Mouse (Mus musculus): ENCODE data around the gene Tmem176a. TPM values are rescaled to one million over a fixed set of nuclear protein-coding genes. Genes with fewer than 3 reads are reported as not detected.
A peak's percentile ranks its signal among the peaks of the same experiment; 100 is the strongest.

The Tmem176a gene
- polyA plus RNA-seq, 1 experiment from 2014 or later, result 21.2 TPM

- H3K36me3 ChIP-seq, result no peaks in the 10 kb centered on the region
- no peaks in the 10 kb centered on the region for H3K9me3 ChIP-seq
- H3K4me1 ChIP-seq, result 0 out of 2 replicates have a peak, but pooled peaks cover 7% of the 10 kb centered on the region
- 2% methylated on average over 29 of the region's 29 CpGs for WGBS
- no peaks in the 10 kb centered on the region for H3K27me3 ChIP-seq (replicated peaks)
- H3K9ac ChIP-seq, result peak overlapping the region; percentile 35; the same call in 1 of the 2 replicates
- peak overlapping the region; percentile 64 for H3K4me2 ChIP-seq (replicated peaks)
- H3K27ac ChIP-seq, result no peak overlapping the region
- ATAC-seq (ENCODE audit: low FRiP score, low read depth), result no peak
- peak overlapping the region; percentile 28; the same call in 1 of the 2 replicates for H3K4me3 ChIP-seq
Observed at GRCm38 (mm10) chr6:48851820-48852491, 11.2 kb downstream of the Tmem176a start.

- Histone ChIP-seq H3K9ac (no peak overlapping the region), H3K4me2 (replicated peaks) (no peak overlapping the region), H3K27me3 (replicated peaks) (no peaks in the 10 kb centered on the region), H3K27ac (no peak overlapping the region), H3K4me3 (no peak overlapping the region), H3K4me1 (0 out of 2 replicates have a peak, but pooled peaks cover 7% of the 10 kb centered on the region), H3K36me3 (no peaks in the 10 kb centered on the region), H3K9me3 (no peaks in the 10 kb centered on the region)
- ATAC-seq (ENCODE audit: low FRiP score, low read depth), result no peak
- WGBS, result 96% methylated on average over 2 of the region's 2 CpGs
Observed at GRCm38 (mm10) chr6:48854155-48854554, 13.4 kb downstream of the Tmem176a start.

GRCm38 (mm10) chr6:48857613-48858302 lies 17.0 kb downstream of the Tmem176a start:
- Histone ChIP-seq H3K27ac (no peak overlapping the region), H3K9me3 (no peaks in the 10 kb centered on the region), H3K36me3 (no peaks in the 10 kb centered on the region), H3K4me2 (replicated peaks) (no peak overlapping the region), H3K27me3 (replicated peaks) (no peaks in the 10 kb centered on the region), H3K4me1 (no peaks in the 10 kb centered on the region), H3K4me3 (no peak overlapping the region), H3K9ac (no peak overlapping the region)
- no peak for ATAC-seq (ENCODE audit: low FRiP score, low read depth)
- 52% methylated on average over 8 of the region's 8 CpGs for WGBS

GRCm38 (mm10) chr6:48860130-48860815 lies 19.6 kb downstream of the Tmem176a start:
- H3K27me3 ChIP-seq (replicated peaks), result no peaks in the 10 kb centered on the region; the same call in 1 of the 2 replicates
- no peaks in the 10 kb centered on the region for H3K4me1 ChIP-seq
- H3K4me2 ChIP-seq (replicated peaks), result peak overlapping the region; percentile 49
- WGBS, result 13% methylated on average over 23 of the region's 23 CpGs
- 0 out of 2 replicates have a peak, but pooled peaks have one; percentile 44 for ATAC-seq (ENCODE audit: low FRiP score, low read depth)
- no peaks in the 10 kb centered on the region for H3K9me3 ChIP-seq
- no peak overlapping the region for H3K4me3 ChIP-seq
- H3K36me3 ChIP-seq, result no peaks in the 10 kb centered on the region
- H3K9ac ChIP-seq, result no peak overlapping the region
- H3K27ac ChIP-seq, result no peak overlapping the region

GRCm38 (mm10) chr6:48860851-48861250 lies 20.1 kb downstream of the Tmem176a start:
- Histone ChIP-seq H3K27me3 (replicated peaks) (no peaks in the 10 kb centered on the region; the same call in 1 of the 2 replicates), H3K9ac (no peak overlapping the region), H3K27ac (no peak overlapping the region), H3K4me1 (no peaks in the 10 kb centered on the region), H3K36me3 (no peaks in the 10 kb centered on the region), H3K4me3 (no peak overlapping the region), H3K4me2 (replicated peaks) (no peak overlapping the region), H3K9me3 (no peaks in the 10 kb centered on the region)
- 67% methylated on average over 1 of the region's 1 CpGs for WGBS
- no peak for ATAC-seq (ENCODE audit: low FRiP score, low read depth)

- Histone ChIP-seq H3K36me3 (no peaks in the 10 kb centered on the region), H3K4me3 (no peak overlapping the region), H3K9me3 (no peaks in the 10 kb centered on the region), H3K9ac (no peak overlapping the region), H3K27me3 (replicated peaks) (no peaks in the 10 kb centered on the region; the same call in 1 of the 2 replicates), H3K27ac (no peak overlapping the region), H3K4me2 (replicated peaks) (no peak overlapping the region), H3K4me1 (no peaks in the 10 kb centered on the region)
- no peak for ATAC-seq (ENCODE audit: low FRiP score, low read depth)
- WGBS, result 73% methylated on average over 12 of the region's 12 CpGs
Observed at GRCm38 (mm10) chr6:48861616-48862280, 21.0 kb downstream of the Tmem176a start.

- WGBS, result 88% methylated on average over 4 of the region's 4 CpGs
Observed at GRCm38 (mm10) chr6:48862816-48863215, 22.1 kb downstream of the Tmem176a start.

GRCm38 (mm10) chr6:48863488-48863887 lies 22.8 kb downstream of the Tmem176a start:
- ATAC-seq (ENCODE audit: low FRiP score, low read depth), result no peak
- Histone ChIP-seq H3K4me2 (replicated peaks) (no peak overlapping the region), H3K9ac (no peak overlapping the region), H3K27ac (no peak overlapping the region), H3K9me3 (no peaks in the 10 kb centered on the region), H3K36me3 (no peaks in the 10 kb centered on the region), H3K4me3 (no peak overlapping the region), H3K4me1 (no peaks in the 10 kb centered on the region; the same call in 1 of the 2 replicates), H3K27me3 (replicated peaks) (no peaks in the 10 kb centered on the region; the same call in 1 of the 2 replicates)
- 86% methylated on average over 7 of the region's 7 CpGs for WGBS

More at GRCm38 (mm10) chr6:48862816-48863215, 22.1 kb downstream of the Tmem176a start:
- Histone ChIP-seq H3K4me2 (replicated peaks) (no peak overlapping the region), H3K27me3 (replicated peaks) (no peaks in the 10 kb centered on the region; the same call in 1 of the 2 replicates), H3K36me3 (no peaks in the 10 kb centered on the region), H3K4me1 (no peaks in the 10 kb centered on the region; the same call in 1 of the 2 replicates), H3K9me3 (no peaks in the 10 kb centered on the region), H3K4me3 (no peak overlapping the region), H3K9ac (no peak overlapping the region), H3K27ac (no peak overlapping the region)
- ATAC-seq (ENCODE audit: low FRiP score, low read depth), result no peak

GRCm38 (mm10) chr6:48864181-48864580 lies 23.5 kb downstream of the Tmem176a start:
- Histone ChIP-seq H3K36me3 (no peaks in the 10 kb centered on the region), H3K4me2 (replicated peaks) (no peak overlapping the region), H3K4me1 (no peaks in the 10 kb centered on the region; the same call in 1 of the 2 replicates), H3K27ac (no peak overlapping the region), H3K27me3 (replicated peaks) (no peaks in the 10 kb centered on the region; the same call in 1 of the 2 replicates), H3K4me3 (no peak overlapping the region), H3K9ac (no peak overlapping the region), H3K9me3 (no peaks in the 10 kb centered on the region)
- 54% methylated on average over 3 of the region's 3 CpGs for WGBS
- ATAC-seq (ENCODE audit: low FRiP score, low read depth), result no peak

GRCm38 (mm10) chr6:48864723-48865122 lies 24.0 kb downstream of the Tmem176a start:
- ATAC-seq (ENCODE audit: low FRiP score, low read depth), result no peak
- Histone ChIP-seq H3K4me2 (replicated peaks) (no peak overlapping the region), H3K9me3 (no peaks in the 10 kb centered on the region), H3K27ac (no peak overlapping the region), H3K27me3 (replicated peaks) (no peaks in the 10 kb centered on the region; the same call in 1 of the 2 replicates), H3K36me3 (no peaks in the 10 kb centered on the region), H3K4me1 (no peaks in the 10 kb centered on the region; the same call in 1 of the 2 replicates), H3K9ac (no peak overlapping the region), H3K4me3 (no peak overlapping the region)
- WGBS, result 55% methylated on average over 3 of the region's 3 CpGs

- H3K27me3 ChIP-seq (replicated peaks), result no peaks in the 10 kb centered on the region; the same call in 1 of the 2 replicates
Observed at GRCm38 (mm10) chr6:48865152-48865745, 24.5 kb downstream of the Tmem176a start.

More at GRCm38 (mm10) chr6:48865152-48865745, 24.5 kb downstream of the Tmem176a start:
- ATAC-seq (ENCODE audit: low FRiP score, low read depth), result no peak
- no peaks in the 10 kb centered on the region; the same call in 1 of the 2 replicates for H3K4me1 ChIP-seq
- no peaks in the 10 kb centered on the region for H3K9me3 ChIP-seq
- WGBS, result 77% methylated on average over 1 of the region's 1 CpGs
- H3K4me2 ChIP-seq (replicated peaks), result no peak overlapping the region
- H3K9ac ChIP-seq, result no peak overlapping the region
- no peak overlapping the region for H3K4me3 ChIP-seq
- no peak overlapping the region for H3K27ac ChIP-seq
- no peaks in the 10 kb centered on the region for H3K36me3 ChIP-seq
